13 mouse cellular contexts compared by ENCODE assay signal in genomic region chr8:108194571-108194970, GRCm38 (mm10).
DNase-seq lines count a peak whose midpoint lies in the region; ATAC-seq and TF ChIP-seq lines count a peak whose summit lies in the region.
"Had no signal": no experiment of that assay in that cellular context is flagged by ENCODE, and none has a peak within 500 bp of the region (broad histone marks: within the 10 kb centered on the region; RNA-seq: fewer than 3 reads in every experiment).

No protein-coding gene starts in this region.

- H3K36me3 ChIP-seq in lung, embryonic 16.5 days (ENCODE audit: control insufficient read depth, insufficient read depth, low read length), result no peaks in the 10 kb centered on the region
- no peaks in the 10 kb centered on the region for H3K36me3 ChIP-seq in embryonic facial prominence, embryonic 13.5 days

- H3K9ac ChIP-seq in lung, embryonic 16.5 days (ENCODE audit: low read length), result no peak overlapping the region
- H3K9ac ChIP-seq in embryonic facial prominence, embryonic 13.5 days, result no peak overlapping the region

- ATAC-seq in lung, embryonic 16.5 days (ENCODE audit: low read depth), result no peak
- ATAC-seq in embryonic facial prominence, embryonic 13.5 days (ENCODE audit: insufficient number of reproducible peaks, insufficient read depth, low FRiP score, low TSS enrichment, low read depth), result no peak

- H3K27ac ChIP-seq in lung, embryonic 16.5 days (ENCODE audit: low read length), result no peak overlapping the region
- H3K27ac ChIP-seq in embryonic facial prominence, embryonic 13.5 days, result no peak overlapping the region; the same call in 1 of the 2 replicates
- H3K27ac ChIP-seq in layer of hippocampus, adult 2 months, result no peak overlapping the region

- no peak overlapping the region for H3K4me3 ChIP-seq in lung, embryonic 16.5 days (ENCODE audit: low read length)
- peak overlapping the region; percentile 3; the same call in 1 of the 2 replicates for H3K4me3 ChIP-seq in embryonic facial prominence, embryonic 13.5 days
- H3K4me3 ChIP-seq in layer of hippocampus, adult 2 months, result no peak overlapping the region

- DNase-seq in lung, postnatal 14 days, result no peak
- peak; percentile 96 for DNase-seq in R1 (ENCODE audit: low read depth, low spot score)
- DNase-seq in skeletal muscle tissue, adult 2 months (ENCODE audit: low read depth, low spot score), result peak; percentile 3
- DNase-seq in layer of hippocampus, adult 2 months (ENCODE audit: low spot score in 2 of 2), result no peak
- DNase-seq in kidney, adult 9 months, result no peak
- DNase-seq: adrenal gland, postnatal 36 days; heart, postnatal 36 days; kidney, postnatal 25 days; lung, postnatal 36 days; right cerebral cortex, postnatal 14 days had no signal

- no peak for TF ChIP-seq CTCF in layer of hippocampus, adult 2 months (conservative IDR thresholded peaks at IDR 0.05)

- H3K4me1 ChIP-seq in lung, embryonic 16.5 days (replicated peaks; ENCODE audit: control insufficient read depth, insufficient read depth, low read length), result no peaks in the 10 kb centered on the region
- H3K4me1 ChIP-seq in embryonic facial prominence, embryonic 13.5 days, result peaks cover 16% of the 10 kb centered on the region

- H3K4me2 ChIP-seq in lung, embryonic 16.5 days (ENCODE audit: low read depth, low read length), result peak overlapping the region; percentile 14; the same call in 1 of the 2 replicates
- peak overlapping the region; percentile 45 for H3K4me2 ChIP-seq in embryonic facial prominence, embryonic 13.5 days
- H3K4me2 ChIP-seq: liver, embryonic 11.5 days had no signal

- 31% methylated on average over 8 of the region's 8 CpGs for WGBS in lung, embryonic 16.5 days
- 5% methylated on average over 8 of the region's 8 CpGs for WGBS in embryonic facial prominence, embryonic 13.5 days

- no peaks in the 10 kb centered on the region; the same call in 1 of the 2 replicates for H3K9me3 ChIP-seq in lung, embryonic 16.5 days (ENCODE audit: control insufficient read depth, low read length)
- H3K9me3 ChIP-seq in embryonic facial prominence, embryonic 13.5 days, result no peaks in the 10 kb centered on the region

- no peaks in the 10 kb centered on the region for H3K27me3 ChIP-seq in lung, embryonic 16.5 days (ENCODE audit: control insufficient read depth, insufficient read depth, low read depth, low read length)
- H3K27me3 ChIP-seq in embryonic facial prominence, embryonic 13.5 days, result no peaks in the 10 kb centered on the region

Comparison
In these comparisons a context has a peak if more than half of its experiments do, and no peak if none do; other contexts are left out.
1. DNase-seq: peak in R1 (single experiment) and skeletal muscle tissue, adult 2 months (single experiment); none in lung, postnatal 14 days (single experiment), layer of hippocampus, adult 2 months (0 of 2) and kidney, adult 9 months (single experiment).